Mouse (Mus musculus) urinary bladder, postnatal 4 days (tissue): ENCODE measurements at regions not wholly inside any gene's neighbourhood (a gene's known extent, or its start where the extent isn't known, plus 50 kb on each side); places are given as distances from the start of the nearest gene placed in this dataset.

Experiments used
- DNase-seq, 2 experiments: peaks; one replicate each; pipeline ENCODE4 v3.0.0; 2021 to 2022; ENCODE audit warnings: low spot score in 2 of 2

- DNase-seq = no peak
These were observed 146.8 kb downstream of the Spata18 start for GRCm38 (mm10) chr5:73797980-73798379.

- DNase-seq = no peak
These were observed 152.3 kb downstream of the Spata18 start for GRCm38 (mm10) chr5:73803431-73803830.

GRCm38 (mm10) chr5:73804556-73805230 lies 153.5 kb downstream of the Spata18 start:
- DNase-seq = no peak

- no peak for DNase-seq
These were observed 159.5 kb downstream of the Spata18 start for GRCm38 (mm10) chr5:73810660-73811059.

DNA sequence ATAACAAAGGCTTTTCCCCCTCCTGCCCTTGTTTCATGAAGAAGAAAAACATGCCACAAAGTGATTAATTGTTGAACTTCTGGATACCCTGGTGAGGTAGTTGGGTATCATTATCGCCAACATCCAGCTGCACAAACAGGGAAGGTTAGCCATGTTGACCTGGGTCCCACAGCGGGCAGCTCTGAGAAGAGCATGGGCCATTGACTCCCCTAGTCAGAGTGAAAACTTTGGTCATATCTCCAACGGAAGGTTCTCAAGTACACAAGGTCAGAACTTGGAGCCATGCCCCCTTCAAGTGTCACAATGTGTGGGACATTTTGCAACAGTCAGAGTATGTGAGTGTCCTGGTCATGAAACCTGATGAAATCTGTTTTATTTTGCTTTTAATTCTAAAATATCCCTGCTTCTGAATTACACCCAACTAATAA lies 159.9 kb downstream of the Spata18 start:
- DNase-seq = no peak

GRCm38 (mm10) chr5:73815752-73816151 lies 164.6 kb downstream of the Spata18 start:
- DNase-seq = no peak

- no peak for DNase-seq
These were observed 166.0 kb downstream of the Spata18 start for GRCm38 (mm10) chr5:73817180-73817579.

GRCm38 (mm10) chr5:73821956-73822545 lies 170.9 kb downstream of the Spata18 start:
- DNase-seq = no peak

- DNase-seq = no peak
These were observed 172.2 kb downstream of the Spata18 start for GRCm38 (mm10) chr5:73823421-73823820.

GRCm38 (mm10) chr5:73826941-73827340 lies 175.8 kb downstream of the Spata18 start:
- DNase-seq = no peak

DNA sequence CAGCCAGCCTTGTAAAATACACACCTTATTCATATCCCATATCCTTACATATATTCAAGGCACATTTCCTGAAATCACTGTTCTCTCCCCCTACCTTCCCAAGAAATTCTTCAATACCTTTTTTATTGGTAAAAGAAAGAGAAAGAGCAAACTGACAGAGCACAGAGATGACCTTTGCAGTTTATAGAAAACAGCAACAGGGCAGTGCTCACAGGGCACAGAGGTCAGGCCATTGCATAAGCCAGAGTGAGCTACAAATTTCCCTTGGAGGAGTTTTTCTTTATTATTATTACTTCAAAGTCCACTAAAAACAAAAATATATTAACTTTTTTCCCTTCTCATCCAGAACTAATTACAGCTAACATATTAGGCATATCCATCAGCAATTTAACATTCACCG lies 182.5 kb downstream of the Spata18 start:
- DNase-seq = no peak

GRCm38 (mm10) chr5:73843776-73844175 lies 192.6 kb downstream of the Spata18 start:
- DNase-seq = no peak

GRCm38 (mm10) chr5:73846096-73846782 lies 195.1 kb downstream of the Spata18 start:
- DNase-seq = no peak

GRCm38 (mm10) chr5:73846783-73847151 lies 195.6 kb downstream of the Spata18 start:
- no peak for DNase-seq

DNA sequence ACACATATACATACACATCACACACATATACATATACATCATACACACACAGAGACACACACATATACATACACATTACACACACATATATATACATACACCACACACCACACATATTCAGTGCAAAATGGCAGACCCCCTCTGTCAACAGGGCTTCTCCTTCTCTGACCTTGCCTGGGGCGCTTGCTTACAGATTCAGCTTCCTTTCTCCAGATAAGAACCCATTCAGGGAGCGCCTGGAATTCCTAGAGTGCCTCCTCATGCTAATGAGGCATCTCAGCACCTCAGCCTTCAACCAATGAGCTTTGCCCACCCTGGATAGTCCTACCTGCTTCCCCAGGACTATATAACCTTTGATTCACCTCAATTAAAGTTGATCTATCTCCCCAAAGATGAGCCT lies 200.3 kb downstream of the Spata18 start:
- no peak for DNase-seq

GRCm38 (mm10) chr5:73854025-73854773 lies 203.0 kb downstream of the Spata18 start:
- DNase-seq = peak; percentile 72 to 76

GRCm38 (mm10) chr5:73854774-73855371 lies 203.7 kb downstream of the Spata18 start:
- peak; percentile 56 to 69 for DNase-seq

- no peak for DNase-seq
These were observed 208.1 kb downstream of the Spata18 start for GRCm38 (mm10) chr5:73859320-73859719.

DNA sequence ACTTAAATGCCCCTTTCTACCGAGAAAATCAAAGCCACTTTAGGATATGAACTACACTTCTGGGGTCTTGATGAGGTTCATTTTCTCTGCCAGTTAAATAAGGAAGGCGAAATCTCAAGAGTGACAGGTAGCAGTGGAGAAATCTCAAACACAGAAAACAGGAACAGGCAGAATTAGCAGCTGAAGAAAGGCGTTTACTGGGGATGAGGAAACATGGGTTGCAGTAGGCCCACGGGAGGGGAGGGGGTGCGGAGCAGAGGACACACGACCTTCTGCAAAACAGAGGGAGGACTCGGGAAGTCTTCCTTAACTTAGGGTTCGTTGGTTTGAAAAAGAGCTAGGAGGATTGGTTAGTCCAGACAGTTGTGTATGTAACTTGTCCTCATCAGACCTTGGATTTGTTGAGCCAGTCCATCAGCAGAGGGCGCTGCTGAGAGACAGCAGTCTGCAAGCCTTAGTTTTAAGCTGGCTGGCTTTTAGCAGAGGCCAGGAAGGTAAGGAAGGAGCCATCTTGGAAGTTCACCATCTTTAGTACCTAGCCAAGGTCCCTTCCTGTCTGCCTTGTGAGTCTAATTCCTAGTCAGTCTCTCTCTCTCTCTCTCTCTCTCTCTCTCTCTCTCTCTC lies 204.0 kb downstream of the Usp46 start:
- DNase-seq = peak in 1 of 2 experiments; percentile 75

- no peak for DNase-seq
These were observed 195.4 kb downstream of the Usp46 start for GRCm38 (mm10) chr5:73872641-73873421.

- no peak for DNase-seq
These were observed 193.5 kb downstream of the Usp46 start for GRCm38 (mm10) chr5:73874770-73875169.
